Mouse (Mus musculus) spleen, adult 2 months (tissue): ENCODE results near the gene Gast.

Experiments used
- CTCF ChIP-seq: fragments of 200-500 bp; IDR thresholded peaks from 2 replicates; pipeline ENCODE4 v1.5.1; 2011; ENCODE audit warnings: mild to moderate bottlenecking, inconsistent platforms; ENCODE audit not compliant: insufficient read depth, insufficient read length, insufficient replicate concordance; ENCODE audit errors: extremely low read depth
- POLR2A ChIP-seq: fragments of 200-500 bp; IDR thresholded peaks from 2 replicates; pipeline ENCODE4 v1.6.1; 2011; ENCODE audit warnings: low read depth, low read length, inconsistent platforms

DNA sequence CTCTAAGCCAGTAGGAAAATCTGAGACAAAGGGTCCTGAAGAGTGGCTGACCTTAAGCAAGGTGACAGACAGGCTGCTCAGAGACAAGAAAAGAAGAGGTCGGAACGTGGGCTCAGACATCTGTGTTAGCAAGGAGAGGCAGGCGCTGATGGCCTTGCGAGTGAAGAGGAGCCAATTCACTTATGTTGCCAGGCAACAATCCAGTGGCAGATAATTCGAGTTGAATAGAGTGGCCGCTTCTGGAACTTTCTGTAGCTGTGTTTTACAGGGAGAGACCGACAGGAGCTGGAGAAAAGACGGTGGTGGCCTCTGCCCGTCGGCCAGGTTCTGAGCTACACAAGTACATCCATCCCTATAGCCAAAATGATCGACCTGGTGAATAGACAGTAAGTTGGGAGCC is 6.9 kb upstream of the Gast start:
- TF ChIP-seq CTCF (no peak), POLR2A (no peak)
